Mouse (Mus musculus) c-Kit-negative CD71-positive TER-119-positive erythroid progenitor cells, embryonic 14.5 days (primary cell): Measurements from ENCODE around the gene Hist1h2bh.

Experiments used
- DNase-seq: peaks from one replicate; pipeline ENCODE4 v3.0.0-alpha.2; 2013; ENCODE audit warnings: low read depth, low spot score

The Hist1h2bh gene

GRCm38 (mm10) chr13:23506351-23506750 is 36.8 kb downstream of the Hist1h2bh start:
- DNase-seq: no peak

- DNase-seq: no peak
Measured at GRCm38 (mm10) chr13:23505662-23506345, 37.4 kb downstream of the Hist1h2bh start.

DNA sequence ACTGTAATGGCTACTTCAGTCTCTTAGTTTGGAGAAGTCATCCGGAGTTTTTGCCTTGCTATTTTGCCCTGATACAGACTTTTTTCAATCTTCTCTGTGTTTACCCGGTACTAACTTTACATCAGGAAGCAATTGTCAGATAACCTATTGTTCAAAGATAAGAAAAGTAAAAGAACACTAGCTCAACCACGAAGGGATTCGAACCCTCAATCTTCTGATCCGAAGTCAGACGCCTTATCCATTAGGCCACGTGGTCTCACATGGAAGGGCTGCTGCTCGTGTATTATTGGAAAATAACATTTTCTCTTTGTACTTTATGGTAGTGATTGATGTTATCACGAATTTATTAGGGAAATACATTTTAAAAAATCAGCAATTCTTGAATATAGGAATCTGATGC is 39.4 kb downstream of the Hist1h2bh start:
- DNase-seq: peak; percentile 62

- no peak for DNase-seq
Measured at GRCm38 (mm10) chr13:23502916-23503315, 40.3 kb downstream of the Hist1h2bh start.

GRCm38 (mm10) chr13:23502031-23502567 is 41.1 kb downstream of the Hist1h2bh start:
- DNase-seq: no peak

DNA sequence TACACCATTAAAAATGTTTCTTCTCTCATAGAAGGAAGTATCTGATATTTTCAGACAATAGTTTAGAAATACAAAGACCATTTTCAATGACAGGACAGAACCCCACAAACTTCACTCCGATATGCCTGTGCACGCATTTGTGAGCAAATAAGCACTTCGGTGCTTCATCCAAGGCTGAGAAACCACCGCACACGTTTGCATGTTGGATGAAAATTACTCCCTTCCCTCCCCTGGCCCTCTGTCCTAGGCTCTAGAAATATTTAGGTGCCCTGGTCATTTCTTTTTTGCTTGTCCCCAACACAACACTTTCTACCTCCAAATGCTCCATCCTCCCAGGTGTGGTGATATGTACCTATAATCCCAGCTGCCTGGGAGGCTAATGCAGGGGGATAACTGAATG is 41.7 kb downstream of the Hist1h2bh start:
- no peak for DNase-seq

DNA sequence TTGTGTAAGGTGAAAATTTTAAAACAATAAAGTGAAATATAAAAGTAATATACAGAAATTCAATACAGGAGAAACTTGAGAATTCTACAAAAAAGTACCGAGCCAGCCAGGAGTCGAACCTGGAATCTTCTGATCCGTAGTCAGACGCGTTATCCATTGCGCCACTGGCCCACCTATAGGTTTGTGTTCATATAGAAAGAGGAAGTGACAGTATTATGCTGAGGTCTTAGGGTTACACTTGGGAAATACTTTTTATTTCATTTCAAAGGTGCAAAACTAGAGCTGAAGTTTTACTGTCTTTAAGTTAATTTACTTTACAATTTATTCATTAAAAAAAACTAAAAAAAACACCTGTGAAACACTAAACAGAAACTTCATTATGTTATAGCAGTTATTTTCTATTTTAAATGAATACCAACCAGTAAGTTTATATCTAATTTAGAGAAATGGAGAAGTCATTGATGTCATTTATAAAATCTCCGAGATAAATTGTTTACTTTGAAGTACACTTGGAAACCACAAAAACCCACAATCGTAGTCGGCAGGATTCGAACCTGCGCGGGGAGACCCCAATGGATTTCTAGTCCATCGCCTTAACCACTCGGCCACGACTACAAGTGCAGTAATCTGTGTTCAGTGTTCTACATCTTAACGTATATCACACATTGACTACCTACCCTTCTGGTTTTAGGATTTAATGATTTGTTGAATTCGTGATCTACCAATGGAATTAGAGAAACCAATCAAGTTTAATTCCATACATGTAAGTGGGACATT is 42.6 kb downstream of the Hist1h2bh start:
- DNase-seq: peak; percentile 76

DNA sequence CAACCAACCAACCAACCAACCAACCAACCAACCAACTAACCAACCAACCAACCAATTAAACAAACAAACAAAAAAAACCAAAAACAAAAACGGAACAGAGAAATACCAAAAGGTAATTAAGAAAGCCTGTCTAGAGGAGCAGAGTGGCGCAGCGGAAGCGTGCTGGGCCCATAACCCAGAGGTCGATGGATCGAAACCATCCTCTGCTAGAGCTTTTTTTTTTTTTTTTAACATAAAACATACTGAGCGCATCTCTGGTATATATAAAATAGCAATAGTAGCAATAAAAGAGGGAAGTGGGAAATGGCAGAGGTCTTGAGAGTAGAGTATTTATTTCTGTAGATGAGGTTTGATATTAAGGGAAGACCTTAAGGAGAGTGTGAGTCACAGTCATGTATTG is 43.2 kb downstream of the Hist1h2bh start:
- no peak for DNase-seq

DNA sequence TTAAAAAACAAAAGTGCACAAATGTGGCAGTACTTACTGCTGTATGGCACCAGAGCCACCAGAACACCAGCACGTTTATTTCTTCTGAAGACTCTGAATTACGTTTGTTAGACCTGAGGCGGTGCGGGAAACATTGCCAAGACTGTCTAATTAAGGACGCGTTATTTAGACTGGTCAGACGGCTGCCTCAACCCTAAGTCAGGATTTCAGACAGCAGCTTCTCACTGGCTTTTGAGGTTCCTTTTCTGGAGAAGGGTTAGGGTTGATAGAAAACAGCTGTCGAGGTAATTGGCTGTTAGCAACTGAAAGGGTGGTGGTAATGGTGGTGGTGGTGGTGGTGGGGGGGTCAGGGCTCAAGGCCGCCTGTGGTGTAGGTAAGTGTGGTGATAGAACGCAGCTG is 44.5 kb downstream of the Hist1h2bh start:
- no peak for DNase-seq

- no peak for DNase-seq
Measured at GRCm38 (mm10) chr13:23497656-23498321, 45.4 kb downstream of the Hist1h2bh start.

DNA sequence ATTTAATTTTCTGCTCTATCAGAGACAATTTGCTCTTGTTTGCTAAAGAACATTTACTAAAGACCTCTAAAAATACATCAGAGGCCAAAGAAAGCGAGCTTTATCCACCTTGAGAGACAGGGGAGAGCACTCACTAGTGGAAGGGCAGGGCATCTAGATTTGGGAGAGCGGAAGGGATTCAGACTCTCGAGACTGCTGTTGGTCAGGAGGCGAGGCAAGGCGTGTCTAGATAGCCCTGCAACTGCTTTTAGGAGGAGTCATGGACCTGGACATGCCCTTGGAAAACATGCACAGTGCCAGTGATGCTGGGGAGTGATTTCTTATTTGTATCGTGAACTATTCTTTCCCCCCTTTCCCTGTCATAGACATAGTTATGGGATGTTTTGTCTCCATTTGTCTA is 47.7 kb downstream of the Hist1h2bh start:
- DNase-seq: no peak

GRCm38 (mm10) chr13:23491990-23492389 is 51.2 kb downstream of the Hist1h2bh start:
- DNase-seq: no peak
